Mouse (Mus musculus): ENCODE measurements around the gene Dppa1. TPM values are rescaled to one million over a fixed set of nuclear protein-coding genes. Genes with fewer than 3 reads are reported as not detected.

Dppa1 gene
- polyA plus RNA-seq, 2 experiments, result not detected

GRCm38 (mm10) chr11:46620414-46621168, 8.5 kb downstream of the Dppa1 start:
- Histone ChIP-seq H3K9me3 (ENCODE audit: control insufficient read depth, low read length) (no peaks in the 10 kb centered on the region), H3K27me3 (ENCODE audit: control insufficient read depth, insufficient read depth, low read length) (no peaks in the 10 kb centered on the region), H3K4me1 (ENCODE audit: control insufficient read depth, insufficient read depth, low read length) (no peaks in the 10 kb centered on the region), H3K9ac (ENCODE audit: low read depth, low read length, severe bottlenecking) (no peak overlapping the region), H3K27ac (replicated peaks; ENCODE audit: low read depth, low read length) (no peak overlapping the region), H3K4me2 (replicated peaks; ENCODE audit: low read depth, low read length, severe bottlenecking) (no peak overlapping the region), H3K36me3 (ENCODE audit: control insufficient read depth, insufficient read depth, low read length) (no peaks in the 10 kb centered on the region), H3K4me3 (replicated peaks; ENCODE audit: low read length) (no peak overlapping the region)
- ATAC-seq (ENCODE audit: low FRiP score, low read depth), result no peak
- 67% methylated on average over 7 of the region's 7 CpGs for WGBS
- no peak for TF ChIP-seq POLR2A (IDR thresholded peaks at IDR 0.05; ENCODE audit: borderline replicate concordance, extremely low read depth, insufficient read depth, insufficient read length)
- DNase-seq (ENCODE audit: low spot score), result no peak

DNA sequence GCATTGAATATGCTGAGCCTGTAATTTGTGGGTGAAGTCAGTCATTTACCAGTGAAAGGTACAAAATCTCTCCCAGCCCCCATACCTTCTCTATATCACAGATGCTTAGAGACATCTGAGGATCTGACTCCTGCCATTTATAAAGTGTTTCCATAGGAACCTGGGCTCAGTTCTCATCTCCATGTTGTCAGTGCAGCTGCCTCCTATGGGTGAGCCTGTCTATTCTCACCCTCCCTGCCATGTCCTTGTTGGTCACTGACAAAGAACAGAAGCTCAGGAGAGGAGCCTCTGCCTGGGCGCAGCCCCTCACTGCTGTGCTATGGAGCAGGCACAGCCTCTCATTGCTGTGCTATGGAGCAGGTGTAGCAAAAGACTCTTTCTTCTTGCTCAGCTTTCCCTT, 9.1 kb downstream of the Dppa1 start:
- H3K9me3 ChIP-seq (ENCODE audit: control insufficient read depth, low read length), result no peaks in the 10 kb centered on the region
- H3K4me3 ChIP-seq (replicated peaks; ENCODE audit: low read length), result no peak overlapping the region
- H3K27me3 ChIP-seq (ENCODE audit: control insufficient read depth, insufficient read depth, low read length), result no peaks in the 10 kb centered on the region
- no peak for TF ChIP-seq POLR2A (IDR thresholded peaks at IDR 0.05; ENCODE audit: borderline replicate concordance, extremely low read depth, insufficient read depth, insufficient read length)
- H3K4me1 ChIP-seq (ENCODE audit: control insufficient read depth, insufficient read depth, low read length), result no peaks in the 10 kb centered on the region
- no peak overlapping the region for H3K27ac ChIP-seq (replicated peaks; ENCODE audit: low read depth, low read length)
- DNase-seq (ENCODE audit: low spot score) (no peak), ATAC-seq (ENCODE audit: low FRiP score, low read depth) (no peak)
- no peaks in the 10 kb centered on the region for H3K36me3 ChIP-seq (ENCODE audit: control insufficient read depth, insufficient read depth, low read length)
- H3K4me2 ChIP-seq (replicated peaks; ENCODE audit: low read depth, low read length, severe bottlenecking), result no peak overlapping the region
- H3K9ac ChIP-seq (ENCODE audit: low read depth, low read length, severe bottlenecking), result no peak overlapping the region
- 65% methylated on average over 1 of the region's 1 CpGs for WGBS

GRCm38 (mm10) chr11:46592416-46592815, 36.6 kb downstream of the Dppa1 start:
- no peaks in the 10 kb centered on the region for H3K4me1 ChIP-seq (ENCODE audit: control insufficient read depth, insufficient read depth, low read length)
- H3K36me3 ChIP-seq (ENCODE audit: control insufficient read depth, insufficient read depth, low read length), result no peaks in the 10 kb centered on the region
- ATAC-seq (ENCODE audit: low FRiP score, low read depth) (no peak), DNase-seq (ENCODE audit: low spot score) (no peak)
- no peaks in the 10 kb centered on the region for H3K9me3 ChIP-seq (ENCODE audit: control insufficient read depth, low read length)
- no peak overlapping the region for H3K9ac ChIP-seq (ENCODE audit: low read depth, low read length, severe bottlenecking)
- H3K27me3 ChIP-seq (ENCODE audit: control insufficient read depth, insufficient read depth, low read length), result no peaks in the 10 kb centered on the region
- H3K4me2 ChIP-seq (replicated peaks; ENCODE audit: low read depth, low read length, severe bottlenecking), result no peak overlapping the region
- no peak for TF ChIP-seq POLR2A (IDR thresholded peaks at IDR 0.05; ENCODE audit: borderline replicate concordance, extremely low read depth, insufficient read depth, insufficient read length)
- no peak overlapping the region for H3K4me3 ChIP-seq (replicated peaks; ENCODE audit: low read length)
- WGBS, result 74% methylated on average over 2 of the region's 2 CpGs
- no peak overlapping the region for H3K27ac ChIP-seq (replicated peaks; ENCODE audit: low read depth, low read length)

DNA sequence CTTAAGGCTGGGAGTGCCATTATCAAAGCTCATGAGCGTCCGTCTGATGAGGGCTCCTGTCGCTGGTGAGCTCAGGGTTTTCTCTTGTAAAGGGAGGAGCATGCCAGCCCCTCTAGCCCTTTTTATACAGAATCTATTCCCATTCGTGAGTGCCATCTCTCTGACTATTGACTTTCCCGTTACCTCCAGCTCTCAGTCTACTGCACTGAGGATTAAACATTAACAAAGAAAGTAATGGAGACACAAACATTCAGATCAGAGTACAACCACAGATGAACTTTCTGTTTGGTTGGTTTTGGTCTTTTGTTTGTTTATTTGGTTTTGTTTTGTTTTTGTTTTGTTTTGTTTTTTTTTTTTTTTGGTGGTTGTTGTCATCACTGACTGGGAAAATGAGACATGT, 46.3 kb downstream of the Dppa1 start:
- TF ChIP-seq POLR2A (IDR thresholded peaks at IDR 0.05; ENCODE audit: borderline replicate concordance, extremely low read depth, insufficient read depth, insufficient read length), result no peak
- Histone ChIP-seq H3K27me3 (ENCODE audit: control insufficient read depth, insufficient read depth, low read length) (no peaks in the 10 kb centered on the region), H3K9ac (ENCODE audit: low read depth, low read length, severe bottlenecking) (no peak overlapping the region), H3K4me1 (ENCODE audit: control insufficient read depth, insufficient read depth, low read length) (no peaks in the 10 kb centered on the region), H3K4me2 (replicated peaks; ENCODE audit: low read depth, low read length, severe bottlenecking) (no peak overlapping the region), H3K4me3 (replicated peaks; ENCODE audit: low read length) (no peak overlapping the region), H3K9me3 (ENCODE audit: control insufficient read depth, low read length) (no peaks in the 10 kb centered on the region), H3K27ac (replicated peaks; ENCODE audit: low read depth, low read length) (no peak overlapping the region), H3K36me3 (ENCODE audit: control insufficient read depth, insufficient read depth, low read length) (no peaks in the 10 kb centered on the region)
- ATAC-seq (ENCODE audit: low FRiP score, low read depth) (no peak), DNase-seq (ENCODE audit: low spot score) (no peak)
- 87% methylated on average over 5 of the region's 5 CpGs for WGBS

DNA sequence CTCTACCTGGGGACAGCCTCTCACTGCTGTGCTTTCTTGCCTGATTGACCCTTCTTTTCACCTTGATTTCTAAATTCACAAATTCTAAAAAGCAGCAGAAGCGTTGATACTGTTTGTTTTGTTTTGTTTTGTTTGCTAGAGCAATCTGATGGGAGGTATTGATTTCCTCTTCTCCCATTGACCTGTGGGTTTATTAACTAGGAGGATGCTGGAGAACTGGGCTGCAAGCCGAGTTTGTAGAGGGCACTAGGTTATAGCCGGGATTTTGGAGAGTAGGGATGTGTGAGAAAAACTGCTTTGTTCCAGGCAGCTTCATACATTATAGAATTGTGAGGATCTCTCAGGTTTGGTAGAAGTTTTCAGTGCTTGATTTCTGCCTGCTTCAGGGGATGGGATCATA, 48.6 kb downstream of the Dppa1 start:
- 83% methylated on average over 3 of the region's 3 CpGs for WGBS
- ATAC-seq (ENCODE audit: low FRiP score, low read depth), result no peak
- Histone ChIP-seq H3K4me3 (replicated peaks; ENCODE audit: low read length) (no peak overlapping the region), H3K27me3 (ENCODE audit: control insufficient read depth, insufficient read depth, low read length) (no peaks in the 10 kb centered on the region), H3K9me3 (ENCODE audit: control insufficient read depth, low read length) (no peaks in the 10 kb centered on the region), H3K27ac (replicated peaks; ENCODE audit: low read depth, low read length) (no peak overlapping the region), H3K36me3 (ENCODE audit: control insufficient read depth, insufficient read depth, low read length) (no peaks in the 10 kb centered on the region), H3K4me2 (replicated peaks; ENCODE audit: low read depth, low read length, severe bottlenecking) (no peak overlapping the region), H3K9ac (ENCODE audit: low read depth, low read length, severe bottlenecking) (no peak overlapping the region), H3K4me1 (ENCODE audit: control insufficient read depth, insufficient read depth, low read length) (no peaks in the 10 kb centered on the region)
- TF ChIP-seq POLR2A (IDR thresholded peaks at IDR 0.05; ENCODE audit: borderline replicate concordance, extremely low read depth, insufficient read depth, insufficient read length), result no peak
- no peak for DNase-seq (ENCODE audit: low spot score)
